Comparison of ENCODE assay signal across 16 mouse cellular contexts in genomic region chr9:102369141-102369540, GRCm38 (mm10). TPM values are rescaled to one million over a fixed set of nuclear protein-coding genes. Genes with fewer than 3 reads are reported as not detected.
DNase-seq lines count a peak whose midpoint lies in the region; ATAC-seq and TF ChIP-seq lines count a peak whose summit lies in the region.
"Had no signal": no experiment of that assay in that cellular context is flagged by ENCODE, and none has a peak within 500 bp of the region (broad histone marks: within the 10 kb centered on the region; RNA-seq: fewer than 3 reads in every experiment).

No protein-coding gene starts in this region.

- intact Hi-C loops in heart, postnatal 36 days (cut with DNase I), result no loop called here
- intact Hi-C loops in left cerebral cortex, adult 2 months (cut with DNase I), result no loop called here

- ATAC-seq in Patski, result no peak
- ATAC-seq: CD4-positive, CD25-positive, alpha-beta regulatory T cell, adult 4 months had no signal

- TF ChIP-seq CTCF in left cerebral cortex, adult 2 months (IDR thresholded peaks at IDR 0.05), result peak; percentile 28
- peak; percentile 53 for TF ChIP-seq CTCF in Patski (IDR thresholded peaks at IDR 0.05)

- POLR2A ChIA-PET in Patski (lab: Charles Lee), result no interaction called here

- peak; percentile 44 for DNase-seq in heart, adult 11 months
- no peak for DNase-seq in heart, postnatal 36 days
- no peak for DNase-seq in left cerebral cortex, adult 2 months (ENCODE audit: extremely low spot score in 1 of 2, low spot score in 2 of 2)
- DNase-seq in left cerebral cortex, adult 11 months (ENCODE audit: low spot score), result no peak
- peak; percentile 25 for DNase-seq in 416B (ENCODE audit: low read depth)
- DNase-seq in Patski (ENCODE audit: low read depth, low spot score), result no peak
- no peak for DNase-seq in natural killer cell, adult 2 months (ENCODE audit: low spot score in 2 of 2)
- DNase-seq: cerebellum, adult 18-20 months; kidney, postnatal 25 days; thymus, postnatal 14 days had no signal

- peaks cover 11% of the 10 kb centered on the region for H3K27me3 ChIP-seq in Patski
- H3K27me3 ChIP-seq: hindbrain, embryonic 15.5 days; limb, embryonic 15.5 days; neural tube, embryonic 15.5 days had no signal

- CTCF ChIA-PET in Patski (lab: Charles Lee), result no interaction called here

- in situ Hi-C loops in Patski (cut with MboI; ENCODE audit: low pct_unique_long_range_greater_than_20kb), result loop anchor here (25.0 kb wide), 1 partner anchor 1057 kb away; no protein-coding TSS in a partner anchor

- H3K4me3 ChIP-seq in left cerebral cortex, adult 2 months, result no peak overlapping the region
- H3K4me3 ChIP-seq: heart, embryonic 13.5 days; hindbrain, embryonic 15.5 days; limb, embryonic 15.5 days; neural tube, embryonic 15.5 days had no signal

- no peak overlapping the region for H3K27ac ChIP-seq in left cerebral cortex, adult 2 months
- H3K27ac ChIP-seq: heart, embryonic 13.5 days; hindbrain, embryonic 15.5 days; limb, embryonic 15.5 days; macrophage; neural tube, embryonic 15.5 days had no signal

RNA-seq across cellular contexts. Expression of gene Ephb1, which starts 14.6 kb away (rescaled TPM):
- 10 to 100 TPM; 15.5 to 22.4 TPM for total RNA-seq in heart, postnatal 36 days (2021)
- total RNA-seq in left cerebral cortex, adult 2 months (2021), result 10 to 100 TPM; 23.4 to 26.7 TPM
- 8.5 TPM for polyA plus RNA-seq in Patski (2021)
- polyA plus RNA-seq: CD4-positive, CD25-positive, alpha-beta regulatory T cell, adult 4 months; macrophage had no signal

Comparison
In these comparisons a context has a peak if more than half of its experiments do, and no peak if none do; other contexts are left out.
1. DNase-seq: peak in heart, adult 11 months (single experiment) and 416B (single experiment); none in heart, postnatal 36 days (0 of 2), left cerebral cortex, adult 2 months (0 of 2), left cerebral cortex, adult 11 months (single experiment), Patski (single experiment) and natural killer cell, adult 2 months (0 of 2).